ENCODE assay signal across 15 mouse cellular contexts in the genomic region with DNA sequence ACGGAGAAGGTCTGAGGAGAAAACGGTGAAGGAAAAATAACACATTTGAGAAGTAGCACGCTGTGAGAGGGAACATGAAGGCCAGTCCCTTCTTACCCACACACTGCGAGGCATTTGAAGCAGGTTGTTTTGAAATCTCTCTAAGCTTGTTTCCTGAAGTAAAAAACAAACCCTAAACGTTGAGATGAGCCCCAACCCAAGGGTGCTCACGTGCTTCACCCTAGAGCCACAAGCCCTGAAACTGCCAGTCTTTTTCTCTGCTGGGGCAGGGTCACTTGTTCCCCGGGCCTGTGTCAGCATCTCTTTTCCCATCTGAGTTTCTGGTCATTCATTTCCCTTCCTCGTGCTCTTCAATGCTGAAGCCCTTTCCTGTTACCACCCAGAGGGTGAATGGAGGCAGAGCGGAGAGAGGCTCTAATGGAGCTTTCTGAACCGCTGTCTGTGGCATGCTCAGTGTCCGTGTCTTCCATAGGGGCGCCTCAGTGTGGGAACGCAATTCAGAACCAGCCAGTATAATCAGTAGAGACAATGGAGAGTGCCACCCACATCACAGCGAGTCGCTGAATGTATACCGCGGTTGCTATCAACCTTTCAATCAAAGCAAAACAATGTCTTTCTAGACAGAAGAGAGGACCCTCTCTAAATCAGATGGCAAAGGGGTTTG.
DNase-seq lines count a peak whose midpoint lies in the region; ATAC-seq and TF ChIP-seq lines count a peak whose summit lies in the region.
"Had no signal": no experiment of that assay in that cellular context is flagged by ENCODE, and none has a peak within 500 bp of the region (broad histone marks: within the 10 kb centered on the region; RNA-seq: fewer than 3 reads in every experiment).

No protein-coding gene starts in this region.

- H3K9me3 ChIP-seq in forebrain, embryonic 13.5 days (replicated peaks) = no peaks in the 10 kb centered on the region
- no peaks in the 10 kb centered on the region for H3K9me3 ChIP-seq in hindbrain, postnatal 0 days (ENCODE audit: low read length)
- H3K9me3 ChIP-seq: embryonic facial prominence, embryonic 12.5 days; liver, embryonic 13.5 days had no signal

- no peak overlapping the region for H3K4me3 ChIP-seq in forebrain, embryonic 13.5 days
- no peak overlapping the region for H3K4me3 ChIP-seq in hindbrain, postnatal 0 days (ENCODE audit: low read length)
- H3K4me3 ChIP-seq: embryonic facial prominence, embryonic 12.5 days; liver, embryonic 13.5 days had no signal

- no peak for TF ChIP-seq CTCF in hindbrain, postnatal 0 days (IDR thresholded peaks at IDR 0.05; ENCODE audit: low read depth)

- WGBS in forebrain, embryonic 13.5 days = 39% methylated on average over 17 of the region's 17 CpGs
- 36% methylated on average over 17 of the region's 17 CpGs for WGBS in hindbrain, postnatal 0 days

- DNase-seq in embryo, embryonic 9.5 days (ENCODE audit: extremely low spot score) = peak; percentile 22
- no peak for DNase-seq in embryo, embryonic 10 days (ENCODE audit: low spot score)
- DNase-seq in CD4-positive helper T cell, adult 2 months (ENCODE audit: low read depth, low spot score) = peak; percentile 24
- peak; percentile 12 for DNase-seq in hindbrain, postnatal 0 days (ENCODE audit: low spot score)
- DNase-seq in frontal cortex, postnatal 36 days (ENCODE audit: low spot score in 2 of 2) = no peak
- no peak for DNase-seq in adrenal gland, adult (ENCODE audit: inconsistent age in 2 of 2, low spot score in 1 of 2)
- DNase-seq: cerebellum, adult 2 months; heart, postnatal 14 days; kidney, adult 8-10 months; left cerebral cortex, postnatal 4 days; liver, embryonic 13.5 days had no signal

- ATAC-seq in forebrain, embryonic 13.5 days = peak; percentile 61; the same call in 1 of the 2 replicates
- no peak for ATAC-seq in hindbrain, postnatal 0 days
- no peak for ATAC-seq in erythroid progenitor cell, adult 5-6 weeks (replicated peaks; ENCODE audit: low FRiP score, poor library complexity, severe bottlenecking)

- 0 out of 2 replicates have a peak overlapping the region, but pooled peaks have one; percentile 16 for H3K27ac ChIP-seq in forebrain, embryonic 13.5 days
- H3K27ac ChIP-seq in hindbrain, postnatal 0 days = no peak overlapping the region
- H3K27ac ChIP-seq: embryonic facial prominence, embryonic 12.5 days; liver, embryonic 13.5 days had no signal

- no peaks in the 10 kb centered on the region for H3K27me3 ChIP-seq in forebrain, embryonic 13.5 days
- no peaks in the 10 kb centered on the region for H3K27me3 ChIP-seq in hindbrain, postnatal 0 days (ENCODE audit: insufficient read depth, low read length)
- H3K27me3 ChIP-seq: liver, embryonic 13.5 days had no signal

- peak overlapping the region; percentile 17; the same call in 1 of the 2 replicates for H3K4me2 ChIP-seq in forebrain, embryonic 13.5 days
- no peak overlapping the region for H3K4me2 ChIP-seq in hindbrain, postnatal 0 days (ENCODE audit: low read depth, low read length)
- H3K4me2 ChIP-seq: embryonic facial prominence, embryonic 12.5 days; liver, embryonic 13.5 days had no signal

- 0 out of 2 replicates have a peak overlapping the region, but pooled peaks have one; percentile 3 for H3K9ac ChIP-seq in forebrain, embryonic 13.5 days
- no peak overlapping the region for H3K9ac ChIP-seq in hindbrain, postnatal 0 days (replicated peaks; ENCODE audit: low read length)
- H3K9ac ChIP-seq: embryonic facial prominence, embryonic 12.5 days; liver, embryonic 13.5 days had no signal

- peaks cover 19% of the 10 kb centered on the region for H3K4me1 ChIP-seq in forebrain, embryonic 13.5 days
- H3K4me1 ChIP-seq in hindbrain, postnatal 0 days (ENCODE audit: insufficient read depth, low read length) = no peaks in the 10 kb centered on the region
- H3K4me1 ChIP-seq: embryonic facial prominence, embryonic 12.5 days; liver, embryonic 13.5 days had no signal

- no peaks in the 10 kb centered on the region for H3K36me3 ChIP-seq in forebrain, embryonic 13.5 days (ENCODE audit: poor library complexity, severe bottlenecking)
- no peaks in the 10 kb centered on the region for H3K36me3 ChIP-seq in hindbrain, postnatal 0 days (ENCODE audit: insufficient read depth, low read length)
- H3K36me3 ChIP-seq: embryonic facial prominence, embryonic 12.5 days; G1E; liver, embryonic 13.5 days had no signal

Comparison
In these comparisons a context has a peak if more than half of its experiments do, and no peak if none do; other contexts are left out.
1. DNase-seq: peak in embryo, embryonic 9.5 days (single experiment), CD4-positive helper T cell, adult 2 months (single experiment) and hindbrain, postnatal 0 days (single experiment); none in embryo, embryonic 10 days (single experiment), frontal cortex, postnatal 36 days (0 of 2) and adrenal gland, adult (0 of 2).